Mouse (Mus musculus) liver, embryonic 14.5 days (tissue): ENCODE measurements around the gene D630003M21Rik.

ENCODE experiments used
- CTCF ChIP-seq: IDR thresholded peaks from 2 replicates; pipeline ENCODE4 v1.5.1; 2016; ENCODE audit warnings: antibody characterized with exemption, low read depth, control low read depth
- EP300 ChIP-seq: IDR thresholded peaks from 2 replicates; pipeline ENCODE4 v1.6.1; 2016; ENCODE audit warnings: antibody characterized with exemption, low read depth

DNA sequence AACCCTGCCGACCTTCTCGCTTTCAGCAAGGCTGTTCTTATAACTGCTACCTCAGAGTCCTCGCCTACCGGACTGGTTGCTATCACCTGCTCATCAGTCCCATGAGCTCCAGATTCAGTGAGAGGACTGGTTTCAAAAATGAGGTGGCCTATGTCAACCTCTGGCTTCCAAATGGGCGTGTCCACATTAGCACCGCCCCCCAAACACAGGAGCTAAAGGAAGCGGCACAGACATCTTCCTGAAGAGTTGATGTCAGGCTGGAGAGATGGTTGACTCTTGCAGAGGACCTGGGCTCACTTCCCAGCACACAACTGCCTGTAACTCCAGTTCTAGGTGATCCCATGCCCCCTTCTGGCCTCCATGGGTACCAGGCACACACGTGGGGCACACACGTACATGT, 52.3 kb downstream of the D630003M21Rik start:
- peak; percentile 20; the same call in 1 of the 2 replicates for TF ChIP-seq CTCF
- no peak for TF ChIP-seq EP300
